Mouse (Mus musculus) ES-Bruce4 (cell line): ENCODE data around the gene Cdca4. TPM values are rescaled to one million over a fixed set of nuclear protein-coding genes. Genes with fewer than 3 reads are reported as not detected.

ENCODE experiments used
- H3K27ac ChIP-seq: 2 replicates; pipeline ENCODE4 v1.5.1; 2012; ENCODE audit warnings: low read length, inconsistent platforms; ENCODE audit not compliant: insufficient read depth
- H3K27me3 ChIP-seq: 2 replicates; pipeline ENCODE4 v1.6.1; 2012; ENCODE audit warnings: mild to moderate bottlenecking, low read length, inconsistent platforms; ENCODE audit not compliant: control insufficient read depth, poor library complexity, insufficient read depth, severe bottlenecking
- H3K36me3 ChIP-seq: 2 replicates; pipeline ENCODE4 v1.6.1; 2012; ENCODE audit warnings: inconsistent platforms, mild to moderate bottlenecking, low read length, moderate library complexity; ENCODE audit not compliant: control insufficient read depth, poor library complexity, insufficient read depth, severe bottlenecking
- H3K4me1 ChIP-seq: one replicate; pipeline ENCODE4 v1.8.1; 2011; ENCODE audit warnings: low read length; ENCODE audit not compliant: control insufficient read depth, insufficient read depth
- H3K4me3 ChIP-seq: 2 replicates; pipeline ENCODE4 v1.5.1; 2011; ENCODE audit warnings: low read depth, mild to moderate bottlenecking, low read length
- H3K9ac ChIP-seq: 2 replicates; pipeline ENCODE4 v1.6.1; 2012; ENCODE audit warnings: low read depth, mild to moderate bottlenecking, inconsistent platforms; ENCODE audit not compliant: poor library complexity, severe bottlenecking
- H3K9me3 ChIP-seq: replicated peaks from 2 replicates; pipeline ENCODE4 v1.6.1; 2012; ENCODE audit warnings: mild to moderate bottlenecking, low read length, inconsistent platforms; ENCODE audit not compliant: control insufficient read depth, poor library complexity, insufficient read depth, severe bottlenecking
- CTCF ChIP-seq: IDR thresholded peaks from one replicate; pipeline ENCODE4 v1.8.1; 2011; ENCODE audit warnings: low read depth, low read length
- EP300 ChIP-seq: IDR thresholded peaks from 2 replicates; pipeline ENCODE4 v1.6.1; 2011; ENCODE audit warnings: low read depth, low read length; ENCODE audit not compliant: insufficient read depth
- POLR2A ChIP-seq: IDR thresholded peaks from one replicate; pipeline ENCODE4 v1.8.1; 2011; ENCODE audit warnings: low read length; ENCODE audit not compliant: insufficient read depth
- polyA plus RNA-seq: library from polyadenylated mRNA; stranded (reverse); fragments of >200 nt; gene quantifications from 2 replicates; pipeline ENCODE4 v1.2.4, GENCODE M21; 2011; ENCODE audit warnings: low read depth; ENCODE audit not compliant: missing spikeins, insufficient read depth, insufficient read length

Gene Cdca4
- polyA plus RNA-seq, 1 experiment: 59.1 TPM

GRCm38 (mm10) chr12:112859930-112860329 is 30.7 kb upstream of the Cdca4 start:
- no peaks in the 10 kb centered on the region for H3K4me1 ChIP-seq
- no peak overlapping the region for H3K4me3 ChIP-seq
- no peaks in the 10 kb centered on the region for H3K9me3 ChIP-seq
- H3K27me3 ChIP-seq: no peaks in the 10 kb centered on the region
- TF ChIP-seq CTCF (no peak), EP300 (no peak), POLR2A (no peak)
- H3K36me3 ChIP-seq: no peaks in the 10 kb centered on the region
- H3K27ac ChIP-seq: no peak overlapping the region
- H3K9ac ChIP-seq: no peak overlapping the region

GRCm38 (mm10) chr12:112858581-112859336 is 29.5 kb upstream of the Cdca4 start:
- Histone ChIP-seq H3K36me3 (no peaks in the 10 kb centered on the region), H3K27me3 (no peaks in the 10 kb centered on the region), H3K4me3 (no peak overlapping the region), H3K4me1 (no peaks in the 10 kb centered on the region), H3K27ac (no peak overlapping the region), H3K9me3 (no peaks in the 10 kb centered on the region), H3K9ac (no peak overlapping the region)
- TF ChIP-seq POLR2A (no peak), EP300 (no peak), CTCF (no peak)

GRCm38 (mm10) chr12:112857021-112857925 is 28.1 kb upstream of the Cdca4 start:
- Histone ChIP-seq H3K4me3 (no peak overlapping the region), H3K9me3 (no peaks in the 10 kb centered on the region), H3K9ac (no peak overlapping the region), H3K4me1 (no peaks in the 10 kb centered on the region), H3K36me3 (no peaks in the 10 kb centered on the region), H3K27me3 (no peaks in the 10 kb centered on the region), H3K27ac (no peak overlapping the region)
- no peak for TF ChIP-seq POLR2A
- no peak for TF ChIP-seq EP300
- no peak for TF ChIP-seq CTCF

- no peaks in the 10 kb centered on the region for H3K9me3 ChIP-seq
- H3K4me3 ChIP-seq: no peak overlapping the region
- no peak overlapping the region for H3K9ac ChIP-seq
- H3K36me3 ChIP-seq: no peaks in the 10 kb centered on the region
- H3K27me3 ChIP-seq: no peaks in the 10 kb centered on the region
- no peaks in the 10 kb centered on the region for H3K4me1 ChIP-seq
- H3K27ac ChIP-seq: no peak overlapping the region
- TF ChIP-seq EP300 (no peak), CTCF (no peak), POLR2A (no peak)
Observed at GRCm38 (mm10) chr12:112856338-112856737, 27.1 kb upstream of the Cdca4 start.

- H3K27me3 ChIP-seq: no peaks in the 10 kb centered on the region
- TF ChIP-seq CTCF: no peak
- TF ChIP-seq POLR2A: no peak
- no peak for TF ChIP-seq EP300
- no peak overlapping the region for H3K9ac ChIP-seq
- no peaks in the 10 kb centered on the region for H3K36me3 ChIP-seq
- H3K9me3 ChIP-seq: no peaks in the 10 kb centered on the region
- H3K4me1 ChIP-seq: no peaks in the 10 kb centered on the region
- no peak overlapping the region for H3K4me3 ChIP-seq
- H3K27ac ChIP-seq: no peak overlapping the region
Observed at GRCm38 (mm10) chr12:112854610-112855333, 25.5 kb upstream of the Cdca4 start.
